Mouse (Mus musculus) MEL (cell line): ENCODE results near the gene Sh2d6. TPM values are rescaled to one million over a fixed set of nuclear protein-coding genes. Genes with fewer than 3 reads are reported as not detected.

Experiments
- DNase-seq: peaks from one replicate; pipeline ENCODE4 v3.0.0; 2011; ENCODE audit warnings: low read depth, low spot score
- H3K27ac ChIP-seq: 2 replicates; pipeline ENCODE4 v1.5.1; 2012; ENCODE audit warnings: low read depth, mild to moderate bottlenecking, control low read depth, low read length, moderate library complexity; ENCODE audit not compliant: control insufficient read depth
- H3K27me3 ChIP-seq, 2 experiments: fragments of 150-350 bp in 1 of 2; sonication (generic) in 1 of 2; 2 replicates each; pipeline ENCODE4 v1.6.1; 2012; ENCODE audit warnings: low read length in 2 of 2, mild to moderate bottlenecking in 2 of 2, improper control_type of control experiment in 1 of 2, moderate library complexity in 1 of 2; ENCODE audit not compliant: insufficient read depth in 2 of 2, control insufficient read depth in 1 of 2
- H3K36me3 ChIP-seq, 2 experiments: 2 replicates each; pipeline ENCODE4 v1.6.1; 2012 to 2014; ENCODE audit warnings: low read length in 2 of 2, improper control_type of control experiment in 1 of 2, inconsistent platforms in 1 of 2, mild to moderate bottlenecking in 1 of 2; ENCODE audit not compliant: insufficient read depth in 2 of 2, control insufficient read depth in 1 of 2
- H3K4me1 ChIP-seq, 2 experiments: fragments of 150-350 bp in 1 of 2; sonication (generic) in 1 of 2; 2 replicates each; pipeline ENCODE4 v1.6.1; 2012; ENCODE audit warnings: low read length in 2 of 2, improper control_type of control experiment in 1 of 2, mild to moderate bottlenecking in 1 of 2; ENCODE audit not compliant: insufficient read depth in 2 of 2, control insufficient read depth in 1 of 2
- H3K4me3 ChIP-seq, 2 experiments: fragments of 150-350 bp in 1 of 2; sonication (generic) in 1 of 2; 2 replicates each; pipeline ENCODE4 v1.5.1; 2012; ENCODE audit warnings: low read depth in 2 of 2, low read length in 2 of 2, mild to moderate bottlenecking in 2 of 2, moderate library complexity in 2 of 2, control low read depth in 1 of 2, improper control_type of control experiment in 1 of 2; ENCODE audit not compliant: control insufficient read depth in 1 of 2, insufficient read depth in 1 of 2
- H3K79me2 ChIP-seq: 2 replicates; pipeline ENCODE4 v1.6.1; 2012; ENCODE audit warnings: mild to moderate bottlenecking, low read length, moderate library complexity; ENCODE audit not compliant: control insufficient read depth, poor library complexity, insufficient read depth
- H3K9ac ChIP-seq: 2 replicates; pipeline ENCODE4 v1.6.1; 2012; ENCODE audit warnings: low read depth, mild to moderate bottlenecking, control low read depth, low read length, moderate library complexity; ENCODE audit not compliant: control insufficient read depth, poor library complexity, severe bottlenecking
- H3K9me3 ChIP-seq: fragments of 150-350 bp; sonication (generic); replicated peaks from 2 replicates; pipeline ENCODE4 v1.6.1; 2012; ENCODE audit warnings: mild to moderate bottlenecking, low read length, improper control_type of control experiment, moderate library complexity; ENCODE audit not compliant: insufficient read depth
- BHLHE40 ChIP-seq: IDR thresholded peaks from 2 replicates; pipeline ENCODE4 v1.6.1; 2012; ENCODE audit warnings: low read depth, mild to moderate bottlenecking, inconsistent platforms, low read length, improper control_type of control experiment, borderline replicate concordance
- CHD1 ChIP-seq: IDR thresholded peaks from 2 replicates; pipeline ENCODE4 v1.6.1; 2012; ENCODE audit warnings: low read depth, mild to moderate bottlenecking, inconsistent platforms, low read length, improper control_type of control experiment
- CTCF ChIP-seq, 3 experiments: IDR thresholded peaks in 2 of 3; conservative IDR thresholded peaks in 1 of 3; 2 replicates each; pipeline ENCODE4 v1.5.1; 2011 to 2012; ENCODE audit warnings: low read length in 3 of 3, low read depth in 2 of 3, mild to moderate bottlenecking in 2 of 3, improper control_type of control experiment in 1 of 3, inconsistent platforms in 1 of 3, mixed read lengths in 1 of 3, moderate library complexity in 1 of 3; ENCODE audit not compliant: control insufficient read depth in 1 of 3, insufficient read depth in 1 of 3, poor library complexity in 1 of 3, severe bottlenecking in 1 of 3
- ELF1 ChIP-seq: IDR thresholded peaks from 2 replicates; pipeline ENCODE4 v1.6.1; 2014; ENCODE audit warnings: low read depth, mild to moderate bottlenecking, inconsistent platforms, low read length, improper control_type of control experiment, moderate library complexity
- EP300 ChIP-seq, 2 experiments: IDR thresholded peaks; 2 replicates each; pipeline ENCODE4 v1.6.1; 2011; ENCODE audit warnings: improper control_type of control experiment in 2 of 2, low read length in 2 of 2, low read depth in 1 of 2, mild to moderate bottlenecking in 1 of 2
- ETS1 ChIP-seq: IDR thresholded peaks from 2 replicates; pipeline ENCODE4 v1.6.1; 2012; ENCODE audit warnings: low read depth, mild to moderate bottlenecking, inconsistent platforms, low read length, improper control_type of control experiment, moderate library complexity
- GATA1 ChIP-seq: IDR thresholded peaks from 2 replicates; pipeline ENCODE4 v1.6.1; 2011; ENCODE audit warnings: low read depth, low read length, improper control_type of control experiment
- HCFC1 ChIP-seq: IDR thresholded peaks from 2 replicates; pipeline ENCODE4 v1.6.1; 2012; ENCODE audit warnings: low read depth, mild to moderate bottlenecking, inconsistent platforms, low read length, improper control_type of control experiment, moderate library complexity
- KAT2A ChIP-seq: conservative IDR thresholded peaks from 2 replicates; pipeline ENCODE4 v1.6.1; 2012; ENCODE audit warnings: low read depth, low read length, improper control_type of control experiment, inconsistent platforms
- MAFK ChIP-seq: IDR thresholded peaks from 2 replicates; pipeline ENCODE4 v1.6.1; 2011; ENCODE audit warnings: low read depth, mild to moderate bottlenecking, low read length, improper control_type of control experiment, borderline replicate concordance
- MEF2A ChIP-seq: IDR thresholded peaks from 2 replicates; pipeline ENCODE4 v1.6.1; 2014; ENCODE audit warnings: low read depth, mild to moderate bottlenecking, inconsistent platforms, low read length, improper control_type of control experiment; ENCODE audit not compliant: poor library complexity, insufficient replicate concordance, severe bottlenecking; ENCODE audit errors: extremely low read depth
- NRF1 ChIP-seq: IDR thresholded peaks from 2 replicates; pipeline ENCODE4 v1.6.1; 2014; ENCODE audit warnings: low read depth, mild to moderate bottlenecking, inconsistent platforms, low read length, improper control_type of control experiment, moderate library complexity; ENCODE audit not compliant: poor library complexity, insufficient read depth, severe bottlenecking
- POLR2A ChIP-seq, 2 experiments: IDR thresholded peaks; 2 replicates each; pipeline ENCODE4 v1.6.1; 2011 to 2012; ENCODE audit warnings: low read length in 2 of 2, mild to moderate bottlenecking in 2 of 2, control low read depth in 1 of 2, improper control_type of control experiment in 1 of 2, low read depth in 1 of 2, moderate library complexity in 1 of 2; ENCODE audit not compliant: control insufficient read depth in 1 of 2, insufficient read depth in 1 of 2, poor library complexity in 1 of 2
- POLR2AphosphoS2 ChIP-seq: IDR thresholded peaks from 2 replicates; pipeline ENCODE4 v1.6.1; 2011; ENCODE audit warnings: low read length, improper control_type of control experiment
- RAD21 ChIP-seq: IDR thresholded peaks from 2 replicates; pipeline ENCODE4 v1.6.1; 2011; ENCODE audit warnings: mild to moderate bottlenecking, low read depth, low read length, improper control_type of control experiment
- RCOR1 ChIP-seq: IDR thresholded peaks from 2 replicates; pipeline ENCODE4 v1.6.1; 2012; ENCODE audit warnings: low read depth, mild to moderate bottlenecking, inconsistent platforms, low read length, improper control_type of control experiment
- SIN3A ChIP-seq: IDR thresholded peaks from 2 replicates; pipeline ENCODE4 v1.6.1; 2012; ENCODE audit warnings: low read length, improper control_type of control experiment, inconsistent platforms
- TCF12 ChIP-seq: IDR thresholded peaks from 2 replicates; pipeline ENCODE4 v1.6.1; 2014; ENCODE audit warnings: low read depth, mild to moderate bottlenecking, inconsistent platforms, low read length, improper control_type of control experiment, moderate library complexity
- USF1 ChIP-seq: IDR thresholded peaks from 2 replicates; pipeline ENCODE4 v1.6.1; 2014; ENCODE audit warnings: low read depth, mild to moderate bottlenecking, inconsistent platforms, low read length, improper control_type of control experiment, moderate library complexity
- ZKSCAN1 ChIP-seq: IDR thresholded peaks from 2 replicates; pipeline ENCODE4 v1.6.1; 2012; ENCODE audit warnings: low read depth, mild to moderate bottlenecking, inconsistent platforms, low read length, improper control_type of control experiment, moderate library complexity
- ZNF384 ChIP-seq: IDR thresholded peaks from 2 replicates; pipeline ENCODE4 v1.6.1; 2012; ENCODE audit warnings: low read depth, mild to moderate bottlenecking, inconsistent platforms, low read length, improper control_type of control experiment
- polyA plus RNA-seq, 2 experiments: library from polyadenylated mRNA; stranded (reverse) in 1 of 2; unstranded in 1 of 2; fragments of >175 nt in 1 of 2; fragments of >200 nt in 1 of 2; gene quantifications; 2 replicates each; pipeline versions ENCODE4 v1.2.1 to v1.2.4; 2012; ENCODE audit warnings: low replicate concordance in 2 of 2, low read depth in 1 of 2; ENCODE audit not compliant: insufficient read length in 2 of 2, insufficient read depth in 1 of 2, missing spikeins in 1 of 2
- total RNA-seq: library from RNA; depleted of rRNA; stranded (reverse); fragments of 300-350 nt; gene quantifications from 2 replicates; pipeline ENCODE4 v1.2.3, GENCODE M21; 2012

The Sh2d6 gene
- total and polyA plus RNA-seq, 3 experiments = 0.17 TPM; not detected in 2

GRCm38 (mm10) chr6:72488850-72489249 is 32.7 kb downstream of the Sh2d6 start:
- no peak overlapping the region for H3K27ac ChIP-seq
- H3K4me1 ChIP-seq = peaks cover 29 to 33% of the 10 kb centered on the region in 2 experiments
- peaks cover 0 to 36% of the 10 kb centered on the region in 2 experiments; a peak in 2 of 4 replicates for H3K36me3 ChIP-seq
- no peak overlapping the region for H3K4me3 ChIP-seq
- no peaks in the 10 kb centered on the region for H3K27me3 ChIP-seq
- no peaks in the 10 kb centered on the region for H3K9me3 ChIP-seq
- H3K9ac ChIP-seq = no peak overlapping the region
- H3K79me2 ChIP-seq = no peaks in the 10 kb centered on the region
- no peak for DNase-seq
- TF ChIP-seq ETS1 (no peak), CTCF (IDR thresholded peaks at IDR 0.05 in 2 of 3, conservative IDR thresholded peaks at IDR 0.05 in 1 of 3; ENCODE audit: control insufficient read depth in 1 of 3, insufficient read depth in 1 of 3, low read depth in 2 of 3, low read length in 3 of 3, poor library complexity in 1 of 3, severe bottlenecking in 1 of 3) (no peak), RCOR1 (no peak), EP300 (IDR thresholded peaks at IDR 0.05; ENCODE audit: low read depth in 1 of 2, low read length in 2 of 2) (no peak), NRF1 (no peak), MEF2A (no peak), SIN3A (no peak), GATA1 (no peak), ELF1 (no peak), HCFC1 (no peak), BHLHE40 (no peak), KAT2A (no peak), TCF12 (no peak), CHD1 (no peak)

DNA sequence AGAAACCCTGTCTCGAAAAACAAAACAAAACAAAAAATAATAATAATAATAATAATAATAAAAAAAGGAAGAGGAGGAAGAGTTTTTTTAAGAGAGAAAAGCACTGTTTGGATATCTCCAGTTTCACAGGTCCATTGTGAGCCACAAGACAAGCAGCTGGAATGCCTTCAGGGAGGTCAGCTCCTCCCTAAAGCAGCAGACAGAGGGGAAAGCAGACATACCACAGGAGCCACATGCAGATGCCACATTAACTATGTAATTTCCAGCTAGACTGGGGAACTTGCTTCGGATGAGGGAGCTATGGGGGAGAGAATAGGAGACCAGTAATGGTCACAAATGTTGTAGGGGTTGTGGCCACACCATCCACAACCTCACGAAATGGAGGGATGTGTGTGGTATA is 34.2 kb downstream of the Sh2d6 start:
- Histone ChIP-seq H3K4me3 (no peak overlapping the region), H3K27ac (no peak overlapping the region), H3K9me3 (no peaks in the 10 kb centered on the region), H3K9ac (no peak overlapping the region), H3K27me3 (no peaks in the 10 kb centered on the region), H3K79me2 (no peaks in the 10 kb centered on the region), H3K4me1 (peaks cover 20 to 24% of the 10 kb centered on the region in 2 experiments), H3K36me3 (peaks cover 0 to 29% of the 10 kb centered on the region in 2 experiments; a peak in 2 of 4 replicates)
- DNase-seq = no peak
- no peak for TF ChIP-seq USF1
- no peak for TF ChIP-seq BHLHE40
- TF ChIP-seq RAD21 = no peak
- no peak for TF ChIP-seq MAFK
- no peak for TF ChIP-seq ZKSCAN1
- TF ChIP-seq POLR2AphosphoS2 = no peak
- TF ChIP-seq SIN3A = no peak
- no peak for TF ChIP-seq NRF1
- no peak for TF ChIP-seq POLR2A (IDR thresholded peaks at IDR 0.05; ENCODE audit: control insufficient read depth in 1 of 2, insufficient read depth in 1 of 2, low read depth in 1 of 2, low read length in 2 of 2, poor library complexity in 1 of 2)
- TF ChIP-seq ZNF384 = no peak
- TF ChIP-seq TCF12 = no peak
